ENCODE assay signal across 19 mouse cellular contexts in the genomic region with DNA sequence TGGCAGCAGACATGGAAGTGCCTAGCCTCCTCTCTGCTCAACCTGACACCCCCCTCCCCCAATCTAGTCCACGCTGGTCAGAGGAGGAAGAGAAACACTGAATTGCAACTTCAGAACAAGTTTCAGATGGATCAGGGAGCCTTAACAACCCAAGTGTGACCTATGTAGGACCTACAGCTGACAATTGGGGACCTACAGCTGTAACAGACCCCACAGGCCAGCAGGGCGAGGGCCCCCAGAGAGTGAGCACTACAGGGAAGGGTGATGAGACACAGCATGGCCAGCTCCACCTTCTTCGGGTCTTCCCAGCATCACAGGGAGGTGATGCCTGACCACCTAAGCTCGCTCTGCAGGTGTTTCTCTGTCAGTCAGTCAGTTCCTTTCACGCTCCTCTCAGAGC. TPM values are rescaled to one million over a fixed set of nuclear protein-coding genes. Genes with fewer than 3 reads are reported as not detected.
"Had no signal": no experiment of that assay in that cellular context is flagged by ENCODE, and none has a peak within 500 bp of the region (broad histone marks: within the 10 kb centered on the region; RNA-seq: fewer than 3 reads in every experiment).

No protein-coding gene starts in this region.

- H3K9me3 ChIP-seq: midbrain, embryonic 13.5 days; midbrain, embryonic 15.5 days; neural tube, embryonic 13.5 days; neural tube, embryonic 15.5 days had no signal

- H3K36me3 ChIP-seq: midbrain, embryonic 13.5 days; midbrain, embryonic 15.5 days; neural tube, embryonic 13.5 days; neural tube, embryonic 15.5 days had no signal

- H3K4me2 ChIP-seq: lung, embryonic 14.5 days; midbrain, embryonic 11.5 days; midbrain, embryonic 13.5 days; midbrain, embryonic 15.5 days; neural tube, embryonic 13.5 days; neural tube, embryonic 15.5 days had no signal

- H3K4me1 ChIP-seq: midbrain, embryonic 13.5 days; midbrain, embryonic 15.5 days; neural tube, embryonic 13.5 days; neural tube, embryonic 15.5 days had no signal

- DNase-seq: lung, embryonic 14.5 days; lung, postnatal 10 days; lung, postnatal 4 days; retina, postnatal 1 day; right cerebral cortex, adult 18-20 months; right cerebral cortex, postnatal 25 days; right cerebral cortex, postnatal 4 days; spleen, adult 18-20 months; thymus, adult 18-20 months; thymus, postnatal 14 days; thymus, postnatal 36 days had no signal

- H3K27me3 ChIP-seq: midbrain, embryonic 15.5 days; neural tube, embryonic 13.5 days; neural tube, embryonic 15.5 days had no signal

- H3K9ac ChIP-seq: lung, embryonic 14.5 days; midbrain, embryonic 13.5 days; midbrain, embryonic 15.5 days; neural tube, embryonic 13.5 days; neural tube, embryonic 15.5 days had no signal

- ATAC-seq: midbrain, embryonic 13.5 days; midbrain, embryonic 15.5 days had no signal

- H3K4me3 ChIP-seq: midbrain, embryonic 13.5 days; midbrain, embryonic 15.5 days; neural tube, embryonic 13.5 days; neural tube, embryonic 15.5 days had no signal

- H3K27ac ChIP-seq: midbrain, embryonic 13.5 days; midbrain, embryonic 15.5 days; neural tube, embryonic 13.5 days; neural tube, embryonic 15.5 days had no signal

RNA-seq across cellular contexts. Expression of a gene that starts 24.9 kb away (rescaled TPM):
- total RNA-seq: megakaryocyte, adult 5-6 weeks; megakaryocyte-erythroid progenitor cell, adult 5-6 weeks had no signal

RNA-seq across cellular contexts. Expression of a gene that starts 42.7 kb away (rescaled TPM):
- total RNA-seq: megakaryocyte, adult 5-6 weeks; megakaryocyte-erythroid progenitor cell, adult 5-6 weeks had no signal

RNA-seq across cellular contexts. Expression of a gene that starts 57.9 kb away (rescaled TPM):
- total RNA-seq: megakaryocyte, adult 5-6 weeks; megakaryocyte-erythroid progenitor cell, adult 5-6 weeks had no signal
- polyA plus RNA-seq: liver, embryonic 16.5 days; midbrain, embryonic 13.5 days had no signal
